Mouse (Mus musculus) cerebellum, adult 11-12 months (tissue): ENCODE results near the gene Dab1.

Experiments
- DNase-seq: peaks from one replicate; pipeline ENCODE4 v3.0.0; 2022

Gene Dab1

DNA sequence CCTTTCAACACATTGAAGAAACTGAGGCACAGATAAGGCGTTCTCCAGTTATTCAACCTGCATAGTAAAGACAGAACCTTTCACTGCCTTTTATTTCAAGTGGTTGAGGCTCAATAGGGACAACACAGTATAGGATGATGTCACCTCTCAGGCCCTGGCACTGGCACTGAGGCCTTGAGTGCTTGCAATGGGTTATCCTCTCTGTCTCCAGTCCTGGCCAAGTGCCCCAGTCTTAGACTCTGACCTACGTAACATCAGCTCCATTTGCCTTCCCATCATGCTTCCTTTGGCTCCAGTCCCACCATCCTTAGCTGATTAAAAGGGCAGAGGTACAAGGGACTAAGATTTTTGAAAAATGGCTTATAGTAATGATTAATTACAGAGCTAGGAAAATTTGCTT lies 220.4 kb downstream of the Dab1 start:
- no peak for DNase-seq

DNA sequence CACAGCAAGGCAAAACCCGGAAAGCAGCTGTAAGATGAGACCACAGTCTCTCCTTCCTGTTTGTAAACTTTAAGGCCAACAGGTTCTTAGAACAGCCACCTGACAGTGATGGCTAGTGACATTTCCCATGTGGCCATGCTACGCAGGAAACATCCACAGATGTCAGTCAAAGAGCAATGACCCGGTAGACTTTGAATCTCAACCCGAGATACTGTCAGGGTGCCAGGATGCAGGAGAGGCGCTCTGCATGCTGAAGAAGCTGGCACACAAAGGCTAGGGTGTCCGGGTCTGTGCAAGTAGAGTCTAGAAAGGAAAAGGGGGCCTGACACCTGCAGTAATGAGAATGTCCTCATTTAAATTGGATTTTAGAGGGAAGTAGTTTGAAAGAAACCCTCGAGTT lies 222.0 kb downstream of the Dab1 start:
- DNase-seq, result no peak

DNA sequence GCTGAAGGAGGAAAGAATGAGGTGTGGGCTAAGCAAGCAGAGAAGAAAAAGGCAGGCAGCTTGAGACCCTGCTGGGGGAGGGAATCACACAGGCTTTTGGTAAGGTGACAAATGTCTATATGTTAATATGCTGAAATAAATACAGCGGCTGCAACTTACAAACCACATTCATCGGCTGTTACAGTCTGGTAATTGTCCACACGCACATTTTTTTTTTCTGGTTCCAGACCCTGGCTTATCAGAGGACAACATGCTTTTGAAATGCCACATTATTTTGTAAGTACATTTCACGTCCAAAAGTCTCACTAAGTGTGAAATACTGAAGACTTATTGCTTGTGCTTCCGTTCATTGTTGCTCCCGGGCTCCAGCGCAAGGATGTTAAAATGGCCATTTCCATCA lies 225.5 kb downstream of the Dab1 start:
- DNase-seq, result no peak

DNA sequence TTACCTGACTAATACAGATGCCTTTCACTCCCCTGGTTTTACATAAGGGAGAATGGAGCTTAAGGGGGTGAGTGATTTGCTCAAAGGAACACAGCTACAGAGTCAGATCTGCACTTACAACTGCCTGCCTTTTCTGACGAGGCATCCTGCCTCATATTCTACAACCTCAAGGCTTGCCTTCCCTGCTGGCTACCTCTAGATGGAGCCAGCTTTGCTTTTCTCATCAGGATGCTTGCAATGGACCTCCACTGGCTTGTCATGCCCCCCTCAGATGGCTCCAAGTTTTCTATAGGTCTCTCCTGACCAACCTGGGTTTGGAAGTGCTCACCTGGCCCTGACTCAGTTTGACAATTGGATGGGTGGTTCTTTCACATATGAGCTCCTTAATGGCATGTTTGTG lies 238.0 kb downstream of the Dab1 start:
- no peak for DNase-seq

DNA sequence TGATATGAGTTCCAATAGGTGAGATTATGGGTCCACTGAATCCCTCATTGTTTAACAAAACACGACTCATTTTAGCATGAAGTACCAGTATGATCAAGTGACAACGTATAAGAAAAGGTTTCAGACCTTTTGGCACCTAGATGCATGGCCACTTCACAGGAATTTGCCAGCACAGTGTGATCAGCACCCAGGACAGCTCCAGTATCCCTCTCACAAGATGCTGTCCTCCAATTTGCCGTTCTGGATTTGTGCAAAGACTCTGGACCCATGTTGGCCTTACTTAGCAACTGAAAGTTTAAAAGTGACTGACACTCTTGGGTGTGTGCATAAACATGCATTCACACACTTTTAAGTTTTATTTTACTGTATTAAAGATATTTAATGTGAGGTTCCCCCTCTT lies 256.4 kb downstream of the Dab1 start:
- DNase-seq, result no peak

DNA sequence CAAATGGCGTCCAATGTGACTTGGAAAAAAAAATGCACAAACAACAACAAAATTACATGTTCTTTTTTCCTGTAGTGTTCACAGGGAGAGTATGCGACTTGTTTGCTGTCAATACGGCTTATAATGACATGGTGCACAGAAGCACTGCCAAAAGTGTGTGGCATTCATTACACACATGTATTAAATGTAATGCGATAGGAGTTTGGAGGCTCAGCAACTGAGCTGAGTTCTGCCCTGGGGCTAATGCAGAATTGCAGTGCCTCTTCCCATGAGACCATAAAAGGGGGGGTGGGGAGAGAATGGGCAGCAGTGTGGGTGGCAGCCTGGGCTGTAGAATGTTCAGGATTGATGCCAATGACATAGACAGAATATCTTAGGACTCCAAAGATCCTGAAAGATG lies 259.7 kb downstream of the Dab1 start:
- no peak for DNase-seq

DNA sequence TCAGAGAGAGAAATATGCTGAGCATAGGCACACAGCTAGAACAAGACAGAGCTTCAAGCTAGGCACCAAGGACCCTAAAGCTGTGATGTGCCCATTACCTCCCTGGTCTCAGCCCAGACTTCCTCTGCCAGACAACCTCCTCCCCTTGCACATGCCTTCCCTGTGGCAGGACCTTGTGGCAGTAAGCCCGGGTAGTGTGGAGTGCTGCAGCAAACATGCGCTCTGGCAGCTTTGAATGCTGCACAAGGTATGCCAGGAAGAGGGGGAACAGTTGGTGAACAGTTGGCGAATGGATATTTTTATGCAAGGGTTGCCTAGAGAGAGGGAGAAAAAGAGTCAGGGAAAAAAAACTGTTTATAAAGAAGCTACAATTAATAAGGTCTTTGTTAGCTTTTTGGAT lies 262.5 kb downstream of the Dab1 start:
- peak; percentile 80 for DNase-seq

DNA sequence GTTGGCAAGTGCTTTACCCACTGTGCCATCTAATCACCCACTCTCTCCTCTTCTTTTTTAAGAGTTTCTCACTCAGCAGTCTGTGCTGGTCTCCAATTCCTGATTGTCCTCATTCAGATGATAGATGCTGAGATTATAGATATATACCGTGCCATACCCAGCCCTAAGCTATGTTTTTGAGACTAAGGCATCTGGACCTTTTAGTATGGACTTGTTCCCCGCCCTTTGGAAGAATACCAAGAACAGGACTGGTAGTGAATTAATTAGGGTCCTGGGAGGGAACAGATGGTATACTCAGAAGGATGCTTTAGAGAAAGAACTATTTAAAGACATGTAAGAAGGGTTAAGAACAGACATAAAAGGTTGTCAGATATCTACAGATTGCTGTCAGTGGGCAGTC lies 268.9 kb downstream of the Dab1 start:
- no peak for DNase-seq

DNA sequence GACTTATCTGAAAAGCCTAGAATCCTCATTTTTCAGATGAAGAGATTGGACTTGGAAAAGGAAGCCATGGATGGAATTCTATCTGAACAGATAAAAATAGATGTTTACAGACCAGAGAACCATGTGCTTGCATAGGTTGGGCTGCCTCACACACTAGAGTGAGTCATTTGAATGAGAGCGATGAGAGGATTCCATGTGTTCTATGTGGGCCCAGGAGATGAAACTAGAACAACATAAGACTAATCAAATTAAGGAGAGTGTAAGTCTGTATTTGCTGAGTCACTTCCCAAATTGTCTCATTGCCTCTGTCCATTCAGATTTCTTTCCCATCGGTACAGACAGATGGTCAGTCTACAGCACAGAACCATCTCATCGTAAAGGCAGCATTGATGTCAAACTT lies 270.0 kb downstream of the Dab1 start:
- DNase-seq, result no peak

DNA sequence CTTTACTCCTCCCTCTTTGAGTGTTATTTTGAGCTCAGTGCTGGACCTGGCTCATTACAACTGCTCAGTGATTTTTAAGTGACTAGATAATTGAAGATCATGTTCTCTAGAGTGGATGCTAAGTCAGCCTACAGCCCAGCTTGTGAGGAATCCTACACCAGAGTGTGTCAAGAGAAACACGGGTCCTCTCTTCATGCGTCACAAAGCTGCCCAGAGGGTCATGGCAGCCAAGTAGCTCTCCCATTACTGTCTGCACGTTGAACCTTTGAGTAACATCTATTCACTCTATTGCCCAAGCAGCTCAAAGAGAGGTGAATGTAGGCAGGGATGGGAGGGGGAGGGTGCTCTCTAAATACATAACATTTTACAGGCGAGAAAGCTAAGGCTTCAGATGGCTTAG lies 277.6 kb downstream of the Dab1 start:
- DNase-seq, result no peak

DNA sequence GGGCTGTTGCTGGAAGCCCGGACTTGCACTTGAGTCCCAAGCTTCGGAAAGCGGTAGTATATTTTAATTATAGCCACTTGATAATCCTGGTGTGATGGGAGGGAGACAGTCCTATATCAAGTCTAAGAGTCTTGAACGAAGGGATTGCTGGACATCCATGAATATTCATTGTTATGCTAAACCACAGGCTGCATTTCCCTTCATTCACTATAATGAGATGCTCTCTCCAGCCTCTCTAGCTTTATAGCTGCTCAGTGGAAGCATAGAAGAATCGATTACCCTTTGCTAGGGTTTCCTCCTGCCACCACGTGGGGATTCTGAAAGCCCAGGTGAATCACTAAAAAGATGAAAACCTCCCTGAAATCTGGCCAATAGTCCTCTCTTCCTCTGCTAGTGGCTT lies 278.5 kb downstream of the Dab1 start:
- no peak for DNase-seq

DNA sequence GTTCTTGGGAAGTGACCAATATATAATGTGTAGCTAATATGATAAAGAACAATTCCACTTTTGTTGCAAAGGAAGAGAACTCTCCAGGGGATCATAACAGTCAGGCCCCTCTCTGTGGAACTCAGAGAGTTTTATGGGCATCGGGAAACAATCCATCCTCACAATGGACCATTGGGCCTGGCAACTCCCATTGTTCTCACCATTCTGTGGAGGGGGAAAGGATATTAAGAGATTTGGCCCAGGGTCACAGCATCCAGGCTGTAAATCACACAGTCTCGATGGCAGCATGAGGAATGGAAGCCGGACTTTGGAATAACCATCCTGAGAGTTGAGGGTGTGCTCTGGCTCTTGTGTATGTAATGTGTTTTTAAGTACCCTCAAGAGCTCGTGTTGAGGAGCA lies 292.3 kb downstream of the Dab1 start:
- DNase-seq, result no peak

DNA sequence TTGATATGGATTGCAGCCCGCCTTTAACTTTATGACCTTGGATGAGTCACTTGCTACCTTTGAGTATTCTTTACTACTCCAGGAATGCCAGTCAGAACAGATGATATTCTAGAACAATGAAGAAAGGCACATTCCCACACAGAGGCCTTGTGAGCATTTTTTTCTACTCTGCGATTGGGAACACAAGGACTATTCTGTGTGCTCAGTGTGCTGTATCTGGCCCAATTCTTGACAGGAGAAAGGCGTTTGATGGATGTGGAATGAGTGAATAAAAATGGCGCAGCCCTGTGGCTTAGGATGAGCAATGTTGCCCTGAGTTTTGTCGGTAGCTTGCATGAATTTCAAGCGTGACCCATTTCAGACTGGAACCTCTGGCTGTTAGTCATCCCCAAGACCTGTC lies 292.9 kb downstream of the Dab1 start:
- DNase-seq, result no peak

DNA sequence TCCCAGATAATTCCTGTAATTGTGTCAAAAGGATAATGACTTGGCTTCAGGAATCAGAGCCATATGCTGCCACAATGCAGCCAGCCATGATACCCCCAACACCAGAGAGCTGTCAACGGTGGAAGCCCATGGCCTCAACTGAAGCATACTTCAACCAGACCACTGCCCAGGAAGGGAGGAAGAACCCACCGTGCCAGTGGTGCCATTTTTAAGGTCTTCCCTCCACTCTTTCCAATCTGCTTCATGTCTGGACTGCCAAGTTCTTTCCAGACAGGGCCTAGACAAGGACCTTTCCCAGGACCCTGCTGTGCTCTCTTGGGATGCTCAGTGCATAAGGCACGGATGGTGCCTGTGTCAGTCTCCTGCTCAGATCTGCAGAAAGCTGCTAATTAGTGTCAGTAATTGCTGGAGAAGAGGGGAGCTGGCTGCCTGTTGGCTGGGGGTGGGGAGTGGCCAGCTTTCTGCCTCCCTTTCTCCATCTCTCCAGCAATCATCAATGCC lies 303.3 kb downstream of the Dab1 start:
- peak; percentile 22 for DNase-seq

DNA sequence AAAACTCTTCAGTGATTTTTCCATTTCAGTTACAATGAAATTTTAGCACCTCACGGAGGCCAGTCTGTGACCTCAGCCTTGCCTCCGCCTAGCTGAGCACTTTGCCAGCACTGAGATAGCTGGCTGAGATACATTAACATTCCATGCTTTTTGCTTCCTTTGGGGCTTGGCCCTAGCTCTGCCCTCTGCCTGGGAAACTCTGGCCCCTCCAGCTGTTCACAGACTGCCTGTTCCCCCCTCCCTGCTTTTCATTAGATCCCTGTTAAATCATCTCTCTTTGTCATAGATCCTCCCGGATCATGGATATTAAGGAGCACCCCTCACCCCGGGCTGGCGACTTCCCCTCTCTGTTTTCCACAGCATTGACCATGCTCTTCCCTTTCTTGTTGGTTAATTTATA lies 307.5 kb downstream of the Dab1 start:
- DNase-seq, result no peak

DNA sequence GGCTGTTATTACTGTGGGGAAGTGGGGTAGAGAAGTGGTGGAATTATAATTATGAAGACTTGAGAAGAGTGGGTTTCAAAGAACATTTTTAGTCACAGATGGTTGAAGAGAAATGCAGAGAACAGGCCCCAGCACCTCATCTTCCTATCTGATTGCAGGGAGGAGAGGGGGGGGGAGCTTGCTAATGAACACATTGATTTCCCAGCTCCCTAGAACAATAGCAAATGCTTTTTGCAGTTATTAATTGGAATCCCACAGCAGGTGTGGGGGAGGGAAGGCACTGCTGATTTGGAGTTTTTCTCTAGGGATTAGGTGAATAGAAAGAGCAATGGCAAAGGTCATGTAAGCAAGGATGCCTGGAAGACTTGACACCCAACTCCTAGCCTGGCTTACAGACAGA lies 310.5 kb downstream of the Dab1 start:
- no peak for DNase-seq

DNA sequence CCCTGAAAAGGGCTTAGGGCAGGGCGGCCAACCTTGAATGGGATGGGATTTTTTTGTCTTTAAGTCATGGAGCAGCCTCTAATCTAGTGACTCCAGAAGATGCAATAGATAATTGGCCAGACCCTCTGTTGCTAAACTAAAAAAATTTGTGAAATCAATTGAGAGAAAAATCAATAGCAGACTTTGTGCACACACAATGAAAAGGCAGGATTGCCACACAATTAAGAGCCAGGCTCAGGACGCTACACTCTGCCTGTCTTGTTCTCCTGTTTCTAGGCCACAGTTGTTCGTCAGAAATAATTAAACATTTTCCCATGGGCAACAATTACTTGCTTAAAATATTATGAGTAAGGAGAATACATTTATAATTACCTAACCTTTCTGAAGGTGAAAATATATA lies 315.2 kb downstream of the Dab1 start:
- DNase-seq, result no peak

DNA sequence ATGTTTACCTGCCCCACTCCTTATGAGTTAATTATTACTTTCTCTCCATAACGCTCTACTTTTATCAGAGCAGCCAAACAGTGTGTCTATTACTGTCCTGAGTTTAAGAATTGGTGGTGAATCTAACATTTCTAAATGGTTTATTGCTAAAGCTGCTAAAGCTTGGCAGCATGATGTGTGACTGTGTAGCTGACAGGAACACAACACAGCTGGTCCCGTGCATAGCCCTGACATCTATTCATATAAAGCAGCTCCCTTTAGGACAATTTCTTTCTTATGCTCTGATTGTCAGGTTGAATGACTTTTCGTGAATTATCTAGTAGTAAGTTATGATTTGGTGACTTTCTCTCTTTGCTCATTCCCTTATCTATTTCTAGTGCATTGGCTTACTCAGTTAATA lies 329.1 kb downstream of the Dab1 start:
- no peak for DNase-seq

DNA sequence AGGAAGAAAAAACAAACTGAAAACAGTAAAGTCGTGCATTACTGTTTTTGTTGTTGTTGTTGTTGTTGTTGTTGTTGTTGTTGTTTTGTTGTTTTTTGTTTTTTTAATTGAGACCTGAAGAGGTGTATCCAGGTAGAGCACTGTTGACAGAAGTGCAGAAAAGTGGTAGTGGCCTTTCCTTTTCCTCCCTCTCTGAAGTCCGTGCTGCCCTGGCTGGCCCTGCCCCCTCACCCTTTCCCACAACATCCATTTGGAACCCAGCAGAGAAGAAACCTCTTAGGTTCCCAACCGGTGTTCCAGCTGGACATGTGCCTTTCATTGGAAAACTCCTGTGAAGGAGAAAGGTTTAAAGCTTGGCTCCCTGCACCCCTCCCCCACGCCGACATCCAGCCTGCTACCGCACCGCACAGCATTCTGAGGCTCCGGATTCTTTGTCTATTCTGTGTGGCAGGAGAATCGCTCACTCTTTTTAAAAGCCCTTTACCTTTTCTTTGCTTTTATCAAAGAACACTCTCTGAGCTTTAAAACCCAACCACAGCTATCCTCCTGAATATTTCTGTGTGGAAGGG lies 334.6 kb downstream of the Dab1 start:
- DNase-seq, result no peak

DNA sequence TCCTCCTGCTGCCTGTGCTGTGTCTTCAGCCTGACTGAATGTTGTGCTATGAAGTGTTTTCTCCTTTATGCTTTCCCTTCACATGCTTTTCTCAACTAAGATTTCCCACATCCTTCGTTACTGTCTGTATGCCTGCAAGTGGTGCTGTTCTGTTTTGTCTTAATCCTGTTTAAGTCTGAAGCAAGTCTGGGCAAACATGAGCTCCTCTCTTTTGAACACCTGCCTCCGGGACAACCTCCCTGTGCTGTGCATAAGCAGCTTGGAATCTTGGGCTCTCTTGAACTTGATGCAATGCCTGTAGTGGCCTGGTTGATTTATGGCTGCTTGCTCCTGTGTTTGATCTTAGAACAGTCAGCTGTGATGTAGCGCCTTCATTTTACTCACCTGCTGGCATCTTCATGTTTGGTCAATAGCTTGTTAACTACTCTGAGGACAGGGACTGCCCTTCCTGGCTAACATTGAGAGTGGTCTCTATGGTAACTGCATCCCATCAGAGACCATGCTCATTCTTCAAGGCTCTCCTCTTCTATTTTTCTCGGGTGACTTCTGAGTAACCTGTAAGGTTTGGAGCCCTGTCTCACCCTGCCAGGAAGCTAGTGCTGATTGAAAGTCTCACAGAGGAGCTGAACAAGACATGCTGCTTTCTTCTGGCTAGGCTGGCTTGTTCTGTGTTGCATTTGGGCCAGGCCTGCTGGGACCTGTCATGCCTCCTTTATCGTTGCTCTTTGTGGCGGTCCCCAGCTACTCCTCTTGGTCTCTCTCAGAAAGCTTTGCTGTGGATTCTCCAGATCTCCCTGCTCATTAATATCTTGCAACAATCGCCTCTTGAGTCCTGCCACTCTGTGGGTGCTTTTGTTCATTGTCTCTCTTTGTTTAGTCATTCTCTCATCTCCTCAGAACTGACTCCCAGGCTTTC lies 342.2 kb downstream of the Dab1 start:
- no peak for DNase-seq

DNA sequence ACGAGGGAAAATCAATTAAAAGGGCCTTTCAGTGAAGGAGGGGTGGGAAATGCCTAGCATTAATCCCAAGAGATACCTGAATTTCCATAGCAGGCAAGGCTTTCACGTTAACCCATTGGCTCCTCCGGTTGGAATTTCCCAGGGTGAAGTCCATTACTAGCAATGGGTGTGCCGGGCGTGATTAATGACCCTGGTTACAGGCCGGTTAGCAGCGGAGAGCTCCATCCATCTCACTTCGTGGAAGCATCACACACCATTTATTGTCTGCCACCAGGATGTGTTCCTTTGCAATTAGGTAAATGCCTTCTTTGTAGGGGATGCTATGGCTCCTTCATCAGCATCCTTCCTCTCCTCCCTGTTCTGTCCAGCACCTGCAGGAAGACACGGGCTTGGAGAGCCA lies 350.7 kb downstream of the Dab1 start:
- DNase-seq, result no peak

DNA sequence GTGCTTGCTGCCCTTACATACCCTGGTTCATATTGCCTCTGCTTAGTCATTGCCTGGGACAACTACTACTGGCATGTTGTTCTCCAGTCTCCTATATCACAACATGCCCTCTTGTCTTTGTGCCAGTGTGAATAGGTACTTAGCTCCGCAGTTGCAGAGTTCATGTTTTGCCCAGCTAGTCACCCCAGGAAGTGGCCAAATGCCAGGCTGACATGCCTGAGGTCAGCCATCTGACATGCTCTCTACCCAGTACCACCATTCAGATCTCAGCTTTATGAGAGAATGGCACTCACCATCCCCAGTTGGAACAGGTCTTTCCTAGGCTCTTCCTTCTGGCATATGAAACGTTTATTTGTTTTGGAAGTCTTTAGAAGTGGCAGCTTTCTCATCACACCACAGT lies 355.4 kb downstream of the Dab1 start:
- DNase-seq, result no peak

DNA sequence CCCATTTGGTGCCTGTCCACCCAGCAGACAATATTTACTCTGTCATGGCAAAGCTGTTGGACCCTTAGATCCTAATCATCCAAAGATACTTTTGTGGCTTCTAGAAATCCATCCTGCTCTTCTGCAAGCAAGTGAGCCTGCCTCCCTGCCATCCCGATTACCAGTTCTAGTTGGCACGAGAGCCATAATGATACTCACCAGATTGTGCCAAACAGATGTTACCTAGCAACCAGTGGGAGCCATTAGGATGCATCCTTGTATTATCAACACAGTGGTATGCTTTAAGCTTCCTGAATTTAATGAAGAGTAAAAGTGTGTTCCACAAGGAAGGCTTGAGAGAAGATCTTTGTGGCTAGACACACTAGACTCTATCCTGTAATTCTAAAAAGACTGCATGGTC lies 355.8 kb downstream of the Dab1 start:
- DNase-seq, result no peak

DNA sequence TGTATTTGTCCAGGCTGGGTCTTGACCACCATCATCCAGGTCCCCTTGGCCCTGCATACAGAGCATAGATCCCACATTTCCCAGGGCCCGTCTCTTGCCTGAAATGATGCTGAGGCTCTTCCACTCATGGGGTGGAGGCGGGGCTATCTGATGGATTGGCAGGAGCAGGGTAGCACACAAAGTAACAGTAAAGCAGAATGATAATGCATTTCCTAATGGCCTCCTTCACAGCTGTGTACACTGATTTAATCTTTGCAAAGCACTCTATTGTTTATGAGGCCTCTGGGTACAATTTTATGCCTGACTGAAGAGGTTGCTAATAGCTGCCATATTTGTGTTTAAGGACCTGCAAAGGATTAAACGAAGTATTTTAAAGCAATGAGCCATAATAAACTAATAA lies 374.7 kb downstream of the Dab1 start:
- no peak for DNase-seq

DNA sequence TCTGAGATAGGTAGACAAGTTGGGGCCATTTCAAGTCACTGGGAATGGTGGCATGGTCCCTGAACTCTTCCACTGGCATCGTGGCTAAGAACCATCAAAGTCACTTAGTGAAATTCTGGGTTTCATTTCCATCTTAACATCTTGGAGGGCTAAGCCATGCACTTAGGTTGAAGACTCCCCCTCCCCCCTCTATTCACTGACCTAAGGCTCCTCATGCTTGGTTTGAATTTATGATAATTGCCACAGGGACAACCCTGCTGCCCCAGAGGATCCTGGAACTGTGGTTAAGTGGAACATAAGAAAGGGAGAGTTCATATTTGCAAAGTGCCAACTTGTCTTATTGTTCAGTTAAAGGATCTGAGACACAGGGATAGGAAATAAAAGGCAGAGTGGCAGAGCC lies 375.2 kb downstream of the Dab1 start:
- no peak for DNase-seq
